Mouse (Mus musculus): ENCODE results near the gene Aox2.
A peak's percentile ranks its signal among the peaks of the same experiment; 100 is the strongest.

The Aox2 gene

GRCm38 (mm10) chr1:58289863-58290469, 11.8 kb downstream of the Aox2 start:
- no peak for DNase-seq (ENCODE audit: low spot score)

DNA sequence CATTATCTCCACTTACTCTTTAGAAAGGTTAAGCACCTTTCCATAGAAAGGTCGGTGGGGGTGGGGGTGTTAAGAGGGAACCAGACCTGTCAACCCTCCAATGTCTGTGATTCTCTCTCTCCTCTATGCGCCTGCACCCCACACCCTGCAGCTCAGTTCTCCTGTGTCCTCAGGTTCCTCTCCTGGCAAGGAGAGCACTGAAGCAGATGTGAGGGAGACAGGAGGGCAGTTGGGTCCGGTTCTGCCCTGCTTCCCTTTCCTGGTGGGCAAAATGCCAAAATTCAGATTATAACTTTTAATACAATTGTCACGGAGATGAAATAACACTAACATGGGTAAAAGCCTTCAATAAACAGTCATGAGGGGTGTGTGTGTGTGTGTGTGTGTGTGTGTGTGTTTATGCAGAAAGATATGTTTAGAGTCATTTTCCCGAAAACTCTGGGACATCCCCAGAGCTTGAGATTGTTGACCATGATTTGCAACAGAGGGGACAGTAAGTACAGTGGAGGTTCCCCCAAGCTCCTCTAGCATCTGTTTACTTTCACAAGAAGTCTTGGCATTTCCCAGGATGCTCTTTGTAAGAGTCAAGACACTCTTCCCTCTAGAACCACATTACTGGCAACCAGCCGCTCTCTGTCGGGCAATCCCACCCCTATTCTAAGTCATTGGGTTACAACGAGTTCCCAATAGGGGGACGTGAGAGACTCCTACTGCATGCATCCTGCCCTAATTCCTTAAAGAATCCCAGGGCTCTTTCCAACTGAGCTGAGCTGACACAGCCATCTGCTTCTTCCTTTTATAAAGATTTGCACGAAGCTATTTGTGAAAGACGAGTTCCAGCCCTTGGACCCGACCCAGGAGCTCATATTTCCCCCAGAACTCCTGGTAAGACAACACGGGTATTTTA, 13.5 kb downstream of the Aox2 start:
- DNase-seq (ENCODE audit: low spot score), result no peak

DNA sequence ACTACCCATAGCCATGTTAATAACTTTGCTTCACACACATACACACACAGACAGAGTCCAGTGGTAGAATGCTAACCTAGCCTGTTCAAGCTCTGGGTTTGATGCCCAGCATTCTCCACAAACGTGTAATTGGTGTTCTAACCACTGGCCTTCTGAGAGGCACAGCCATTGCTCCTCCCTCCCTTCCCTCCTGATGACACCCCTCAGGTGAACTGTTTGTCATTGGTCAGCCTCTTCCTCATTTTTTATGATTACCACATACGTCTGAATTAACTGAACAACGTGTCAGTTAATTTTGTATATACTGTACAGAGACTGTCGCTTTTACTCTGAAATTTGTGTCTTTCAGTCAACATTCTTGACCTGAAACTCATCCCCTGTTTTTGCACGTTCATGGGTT, 16.6 kb downstream of the Aox2 start:
- DNase-seq (ENCODE audit: low spot score), result no peak

DNA sequence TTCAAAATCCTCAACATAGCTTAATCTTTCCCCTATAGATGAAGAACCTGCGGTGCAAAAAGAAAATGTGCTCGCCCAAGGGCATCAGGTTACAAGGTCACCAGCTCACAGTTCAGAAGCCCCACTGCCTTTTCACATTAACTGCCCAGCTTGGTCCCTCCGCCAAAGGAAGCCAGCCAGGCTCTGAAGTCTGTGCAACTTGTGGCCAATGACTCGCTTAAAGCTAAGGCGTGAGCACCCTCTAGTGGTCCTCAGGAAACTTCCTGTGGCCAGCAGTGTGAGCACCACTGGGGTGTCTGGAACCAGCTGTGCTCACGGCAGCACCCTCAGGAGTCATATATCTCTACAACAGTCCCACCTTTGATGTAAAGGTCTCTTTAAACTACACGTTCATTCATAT, 18.2 kb downstream of the Aox2 start:
- DNase-seq (ENCODE audit: low spot score), result peak; percentile 72

DNA sequence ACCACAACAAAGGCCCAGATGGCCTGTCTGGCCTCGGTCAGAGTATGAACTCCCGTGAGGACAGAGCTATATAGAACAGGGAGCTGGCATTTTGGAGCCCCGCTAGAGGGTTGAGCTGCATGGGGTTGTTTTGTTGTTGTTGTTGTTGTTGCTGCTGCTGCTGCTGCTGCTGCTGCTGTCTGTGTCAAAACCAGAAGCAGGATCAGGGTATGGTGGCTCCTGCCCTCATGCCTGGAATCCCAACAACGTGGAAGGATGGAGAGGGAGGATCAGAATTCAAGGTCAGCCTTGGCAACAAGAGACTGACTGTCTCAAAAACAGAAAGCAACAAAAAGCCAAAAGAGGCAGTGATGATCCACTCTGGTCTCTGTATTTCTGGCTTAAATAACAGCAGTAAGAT, 18.7 kb downstream of the Aox2 start:
- DNase-seq (ENCODE audit: low spot score), result no peak

- no peak for DNase-seq (ENCODE audit: low spot score)
Observed at GRCm38 (mm10) chr1:58298347-58298746, 20.2 kb downstream of the Aox2 start.

DNA sequence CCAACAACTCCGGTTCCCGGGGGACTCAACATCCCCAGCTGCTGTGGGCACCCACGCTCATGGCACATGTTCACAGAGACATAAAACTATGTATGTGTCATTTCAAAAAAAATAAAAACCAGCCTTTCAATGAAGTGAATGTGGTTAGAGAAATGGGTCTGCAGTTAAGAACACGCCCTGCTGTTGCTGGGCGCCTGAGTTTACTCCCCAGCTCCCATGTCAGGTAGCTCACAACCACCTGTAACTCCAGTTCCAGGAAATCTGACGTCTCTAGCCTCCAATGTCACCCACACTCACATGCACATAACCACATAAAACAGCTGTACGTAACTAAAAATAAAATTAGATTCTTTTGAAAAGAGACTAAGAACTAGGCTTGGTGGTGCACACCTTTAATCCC, 22.9 kb downstream of the Aox2 start:
- no peak for DNase-seq (ENCODE audit: low spot score)

- DNase-seq (ENCODE audit: low spot score), result no peak
Observed at GRCm38 (mm10) chr1:58302015-58302414, 23.9 kb downstream of the Aox2 start.

GRCm38 (mm10) chr1:58303009-58303408, 24.9 kb downstream of the Aox2 start:
- no peak for DNase-seq (ENCODE audit: low spot score)

DNA sequence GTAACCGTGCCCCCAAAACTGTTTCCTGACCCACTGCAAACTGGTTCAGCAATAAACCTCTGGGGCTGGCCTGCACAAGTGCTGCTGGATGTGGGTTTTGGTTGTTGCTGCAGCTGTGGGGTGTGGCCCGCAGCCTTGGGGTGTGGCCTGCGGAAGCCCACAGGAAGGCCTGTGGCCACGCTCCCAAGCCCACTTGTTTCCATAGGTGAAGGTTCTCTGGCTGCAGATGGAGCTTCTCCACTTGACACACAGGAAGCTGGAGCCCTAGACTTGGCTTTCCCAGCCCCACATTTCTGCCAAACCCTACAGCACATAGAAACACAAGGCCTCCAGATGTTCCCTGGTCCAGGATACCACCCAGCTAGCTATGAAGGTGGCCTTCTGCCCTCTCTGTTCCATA, 25.6 kb downstream of the Aox2 start:
- peak; percentile 29 for DNase-seq (ENCODE audit: low spot score)

GRCm38 (mm10) chr1:58304296-58304695, 26.2 kb downstream of the Aox2 start:
- DNase-seq (ENCODE audit: low spot score), result no peak

DNA sequence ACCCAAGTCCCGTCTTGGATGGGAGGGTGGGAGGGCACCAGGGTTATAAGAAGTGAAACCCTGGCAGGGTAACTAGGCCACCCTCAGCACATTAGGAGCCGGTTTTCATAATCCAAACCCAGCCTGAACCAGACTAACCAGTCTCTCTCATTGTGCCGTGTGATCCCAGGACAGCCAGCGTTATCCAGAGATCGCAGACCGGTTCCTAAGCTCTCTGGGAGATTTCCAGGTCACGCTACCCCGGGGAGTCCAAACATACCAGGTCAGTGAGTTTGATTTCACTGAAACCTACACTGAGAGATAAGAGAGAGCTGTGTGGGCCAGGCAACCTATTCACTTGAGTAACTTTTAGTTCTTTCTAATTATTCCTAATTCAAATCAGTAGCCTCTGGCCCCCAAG, 29.1 kb downstream of the Aox2 start:
- no peak for DNase-seq (ENCODE audit: low spot score)

- DNase-seq (ENCODE audit: low spot score), result no peak
Observed at GRCm38 (mm10) chr1:58308594-58308993, 30.5 kb downstream of the Aox2 start.

GRCm38 (mm10) chr1:58309853-58310252, 31.7 kb downstream of the Aox2 start:
- no peak for DNase-seq (ENCODE audit: low spot score)

- no peak for DNase-seq (ENCODE audit: low spot score)
Observed at GRCm38 (mm10) chr1:58311221-58311864, 33.2 kb downstream of the Aox2 start.

DNA sequence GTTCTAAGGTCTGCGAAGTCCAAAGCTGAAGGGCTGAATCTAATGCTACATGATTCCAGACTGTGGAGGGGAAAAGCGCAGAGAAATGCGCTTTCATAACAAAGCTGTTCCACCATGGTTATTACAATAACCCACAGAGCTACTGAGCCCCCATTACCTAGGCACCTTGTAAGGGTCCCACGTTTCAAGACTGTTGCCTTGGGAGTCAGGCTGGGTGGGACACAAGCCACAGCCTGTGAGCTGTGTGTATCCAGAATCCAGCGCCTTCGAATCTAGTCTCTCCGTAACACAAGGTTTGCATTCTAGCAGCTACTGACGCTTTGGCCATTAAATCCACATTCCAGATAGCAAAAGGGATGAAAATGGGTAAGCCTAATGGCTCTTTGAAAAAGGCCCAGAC, 35.0 kb downstream of the Aox2 start:
- no peak for DNase-seq (ENCODE audit: low spot score)

GRCm38 (mm10) chr1:58315532-58315931, 37.4 kb downstream of the Aox2 start:
- DNase-seq (ENCODE audit: low spot score), result no peak

DNA sequence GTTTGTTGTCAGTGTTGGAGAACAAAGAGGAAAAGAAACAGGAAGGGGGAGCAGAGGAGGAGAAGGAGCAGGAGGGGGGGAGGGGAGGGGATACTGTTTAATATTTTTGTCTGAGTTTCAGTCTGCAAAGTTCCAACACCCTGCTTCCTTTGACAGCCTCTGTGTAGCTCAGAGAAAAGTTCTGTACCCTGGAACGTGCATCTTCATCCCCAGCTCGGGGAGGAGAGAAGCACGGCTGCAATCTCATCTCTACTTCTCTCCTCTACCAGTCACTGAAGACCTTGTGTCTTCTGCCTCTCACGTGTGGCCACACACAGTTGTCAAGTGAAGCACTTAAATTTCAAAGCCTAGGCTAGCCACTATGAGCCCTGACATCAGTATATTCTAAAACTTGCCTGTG, 55.1 kb downstream of the Aox2 start:
- no peak for DNase-seq (ENCODE audit: low spot score)

GRCm38 (mm10) chr1:58339901-58340300, 61.8 kb downstream of the Aox2 start:
- DNase-seq (ENCODE audit: low spot score), result no peak

DNA sequence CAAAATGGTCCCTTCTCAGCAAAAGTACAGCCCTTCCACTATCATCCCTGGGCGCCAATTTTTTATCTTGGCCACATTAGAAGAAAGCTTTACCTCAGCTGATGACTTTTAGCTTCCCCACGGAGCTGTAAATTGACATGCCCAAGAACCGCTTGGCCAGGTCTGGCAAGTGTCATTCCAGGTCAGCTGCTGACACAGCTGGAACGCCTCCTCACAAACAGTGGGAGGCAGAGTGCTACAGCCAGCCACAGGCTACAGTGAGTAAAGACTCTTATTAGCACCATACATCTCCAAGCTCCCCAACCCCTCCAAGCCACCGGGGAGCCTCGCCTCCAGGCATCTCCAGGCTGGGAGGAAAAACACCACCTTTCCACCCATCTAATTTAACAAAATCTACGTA, 63.5 kb downstream of the Aox2 start:
- no peak for DNase-seq (ENCODE audit: low spot score)

DNA sequence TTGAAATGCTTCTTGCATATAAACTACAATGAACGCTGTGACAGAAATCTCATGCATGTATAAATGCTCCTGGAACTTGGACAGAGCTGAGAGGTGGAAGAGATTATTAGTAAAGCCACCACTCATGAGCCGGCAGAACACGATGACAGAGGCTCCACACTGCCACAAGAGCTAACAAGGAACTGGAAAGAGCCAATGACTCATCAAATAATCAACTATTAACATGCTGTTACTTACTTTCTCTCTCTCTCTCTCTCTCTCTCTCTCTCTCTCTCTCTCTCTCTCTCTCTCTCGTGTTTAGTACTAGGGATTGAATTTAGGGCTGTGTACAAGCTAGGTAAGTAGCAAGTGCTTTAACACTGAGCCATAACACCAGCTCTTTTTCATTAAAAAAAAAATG, 65.7 kb downstream of the Aox2 start:
- no peak for DNase-seq (ENCODE audit: low spot score)

- DNase-seq (ENCODE audit: low spot score), result no peak
Observed at GRCm38 (mm10) chr1:58344570-58344969, 66.4 kb downstream of the Aox2 start.

- no peak for DNase-seq (ENCODE audit: low spot score)
Observed at GRCm38 (mm10) chr1:58346159-58346558, 68.0 kb downstream of the Aox2 start.

All from lung, postnatal 25 days (tissue).